Mouse (Mus musculus) liver, embryonic 12.5 days (tissue): ENCODE measurements at regions not wholly inside any gene's neighbourhood (a gene's known extent, or its start where the extent isn't known, plus 50 kb on each side); places are given as distances from the start of the nearest gene placed in this dataset.

Experiments used
- ATAC-seq: fragments of 200-750 bp; cut with Nextera tagmentation; 2 replicates; pipeline ENCODE4 v1.8.0; 2017; ENCODE audit warnings: moderate number of reproducible peaks, mild to moderate bottlenecking, moderate library complexity
- H3K27ac ChIP-seq: fragments of 300-500 bp; sonication (generic); 2 replicates; pipeline ENCODE4 v1.5.1; 2016; ENCODE audit warnings: mild to moderate bottlenecking
- H3K27me3 ChIP-seq: fragments of 300-500 bp; sonication (generic); replicated peaks from 2 replicates; pipeline ENCODE4 v1.6.1; 2016; ENCODE audit warnings: mild to moderate bottlenecking, moderate library complexity
- H3K36me3 ChIP-seq: fragments of 300-500 bp; sonication (generic); 2 replicates; pipeline ENCODE4 v1.6.1; 2016; ENCODE audit warnings: mild to moderate bottlenecking, moderate library complexity
- H3K4me1 ChIP-seq: fragments of 300-500 bp; sonication (generic); 2 replicates; pipeline ENCODE4 v1.6.1; 2016
- H3K4me2 ChIP-seq: fragments of 300-500 bp; sonication (generic); 2 replicates; pipeline ENCODE4 v1.6.1; 2016; ENCODE audit warnings: mild to moderate bottlenecking, moderate library complexity
- H3K4me3 ChIP-seq: fragments of 300-500 bp; sonication (generic); 2 replicates; pipeline ENCODE4 v1.5.1; 2016; ENCODE audit warnings: mild to moderate bottlenecking, moderate library complexity
- H3K9ac ChIP-seq: fragments of 300-500 bp; sonication (generic); 2 replicates; pipeline ENCODE4 v1.6.1; 2016; ENCODE audit warnings: mild to moderate bottlenecking, moderate library complexity
- H3K9me3 ChIP-seq: fragments of 300-500 bp; sonication (generic); replicated peaks from 2 replicates; pipeline ENCODE4 v1.6.1; 2016; ENCODE audit warnings: mild to moderate bottlenecking, moderate library complexity
- WGBS: fragments of 180-500 bp; shearing (Covaris S2); methylation state at CpG from one replicate; pipeline ENCODE4 v1.1.7; 2016; ENCODE audit not compliant: insufficient replicate concordance; 5-methylcytosine and 5-hydroxymethylcytosine counted together

GRCm38 (mm10) chr4:32130594-32130993 is 108.0 kb upstream of the Bach2 start:
- Histone ChIP-seq H3K4me2 (no peak overlapping the region), H3K36me3 (no peaks in the 10 kb centered on the region), H3K4me3 (no peak overlapping the region), H3K4me1 (no peaks in the 10 kb centered on the region), H3K9me3 (no peaks in the 10 kb centered on the region), H3K27me3 (no peaks in the 10 kb centered on the region), H3K9ac (no peak overlapping the region), H3K27ac (no peak overlapping the region)
- 80% methylated on average over 12 of the region's 12 CpGs for WGBS
- no peak for ATAC-seq

DNA sequence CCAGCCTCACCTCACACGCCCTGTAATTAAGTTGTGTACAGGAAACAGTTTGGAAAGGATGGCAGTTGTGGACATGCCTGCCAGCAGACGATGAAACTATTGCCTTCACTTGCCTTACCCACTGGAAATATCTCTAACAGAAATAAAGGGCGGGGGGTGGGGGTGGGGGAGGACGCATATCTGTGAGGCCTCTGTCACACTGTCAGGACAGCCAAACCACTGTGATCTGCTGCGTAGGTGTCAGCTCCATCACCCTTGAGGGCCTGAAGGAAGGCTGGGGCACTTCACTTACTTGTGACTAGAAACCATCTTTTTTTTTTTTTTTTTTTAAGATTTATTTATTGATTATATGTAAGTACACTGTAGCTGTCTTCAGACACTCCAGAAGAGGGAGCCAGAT is 106.8 kb upstream of the Bach2 start:
- Histone ChIP-seq H3K4me2 (no peak overlapping the region), H3K27me3 (no peaks in the 10 kb centered on the region), H3K27ac (no peak overlapping the region), H3K9ac (no peak overlapping the region), H3K4me1 (no peaks in the 10 kb centered on the region), H3K4me3 (no peak overlapping the region), H3K9me3 (no peaks in the 10 kb centered on the region), H3K36me3 (no peaks in the 10 kb centered on the region)
- ATAC-seq, result no peak
- WGBS, result 50% methylated on average over 5 of the region's 5 CpGs

DNA sequence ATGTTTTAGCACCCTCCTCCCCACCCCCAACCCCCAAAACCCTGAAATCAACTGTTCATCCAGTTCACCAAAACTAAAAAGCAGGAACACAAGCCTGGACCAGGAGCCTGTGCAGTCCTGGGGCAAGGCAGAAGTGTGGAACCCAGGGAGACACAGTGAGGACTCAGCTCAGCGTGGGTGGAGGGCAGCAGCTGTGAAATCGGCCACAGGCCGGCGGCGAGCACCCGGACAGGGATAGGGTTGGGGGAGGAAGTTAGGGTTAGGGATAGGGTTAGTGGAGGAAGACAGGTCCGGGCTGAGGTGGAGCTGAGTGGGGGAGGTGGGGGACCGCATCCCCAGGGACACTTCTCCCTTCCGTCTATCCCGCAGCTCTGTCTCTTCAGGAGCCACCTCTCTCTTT is 102.5 kb upstream of the Bach2 start:
- 0 out of 2 replicates have a peak, but pooled peaks cover 4% of the 10 kb centered on the region for H3K27me3 ChIP-seq
- ATAC-seq, result no peak
- H3K9ac ChIP-seq, result no peak overlapping the region
- H3K36me3 ChIP-seq, result no peaks in the 10 kb centered on the region
- 55% methylated on average over 9 of the region's 10 CpGs for WGBS
- no peak overlapping the region for H3K4me3 ChIP-seq
- no peak overlapping the region for H3K4me2 ChIP-seq
- no peaks in the 10 kb centered on the region for H3K9me3 ChIP-seq
- H3K4me1 ChIP-seq, result peaks cover 13% of the 10 kb centered on the region; the same call in 1 of the 2 replicates
- H3K27ac ChIP-seq, result no peak overlapping the region

DNA sequence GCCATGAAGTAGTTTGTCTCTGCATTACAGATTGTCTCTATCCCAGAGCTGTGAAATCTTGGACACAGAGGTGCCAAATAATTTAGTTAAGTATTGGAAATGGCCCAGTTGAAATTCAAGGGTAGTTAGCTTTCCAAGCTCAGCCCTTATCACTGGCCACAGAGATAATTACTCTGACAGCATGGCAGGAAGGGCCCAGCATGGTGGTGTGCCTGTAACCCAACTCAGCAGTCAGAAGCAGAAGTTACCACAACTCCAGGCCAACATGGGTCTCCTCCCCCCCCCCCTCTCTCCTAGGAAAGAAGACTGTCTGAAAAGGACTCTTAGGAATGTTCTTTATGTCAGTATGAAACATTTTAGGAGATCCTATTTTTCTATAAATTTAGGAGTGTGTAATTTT is 101.4 kb upstream of the Bach2 start:
- ATAC-seq, result no peak

DNA sequence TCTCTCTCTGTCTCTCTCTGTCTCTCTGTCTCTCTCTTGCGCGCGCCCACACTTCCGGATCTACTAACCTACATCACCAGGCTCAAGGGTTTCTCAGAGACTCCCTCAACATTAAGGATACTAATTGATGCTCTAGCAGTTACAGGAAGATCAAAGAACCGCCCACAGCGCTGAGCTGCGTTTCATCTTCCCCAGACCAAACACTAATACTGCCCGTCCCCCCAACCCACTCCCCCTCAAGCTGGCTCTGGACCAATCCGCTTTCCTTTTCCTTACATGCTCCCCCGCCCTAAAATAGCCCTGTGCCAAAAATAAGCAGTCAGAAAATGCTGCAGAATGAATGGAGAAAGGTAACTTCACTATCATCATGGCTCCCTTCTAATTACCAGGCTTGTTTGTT is 100.6 kb upstream of the Bach2 start:
- H3K27me3 ChIP-seq, result 0 out of 2 replicates have a peak, but pooled peaks cover 5% of the 10 kb centered on the region
- no peak overlapping the region for H3K27ac ChIP-seq
- WGBS, result 61% methylated on average over 10 of the region's 10 CpGs
- H3K36me3 ChIP-seq, result no peaks in the 10 kb centered on the region
- H3K4me3 ChIP-seq, result no peak overlapping the region
- ATAC-seq, result no peak
- H3K4me2 ChIP-seq, result no peak overlapping the region
- peaks cover 13% of the 10 kb centered on the region; the same call in 1 of the 2 replicates for H3K4me1 ChIP-seq
- H3K9ac ChIP-seq, result no peak overlapping the region
- H3K9me3 ChIP-seq, result no peaks in the 10 kb centered on the region

More for the DNA sequence above, 101.4 kb upstream of the Bach2 start:
- H3K4me2 ChIP-seq, result no peak overlapping the region
- H3K4me1 ChIP-seq, result peaks cover 13% of the 10 kb centered on the region; the same call in 1 of the 2 replicates
- H3K9ac ChIP-seq, result no peak overlapping the region
- H3K27me3 ChIP-seq, result 0 out of 2 replicates have a peak, but pooled peaks cover 5% of the 10 kb centered on the region
- H3K9me3 ChIP-seq, result no peaks in the 10 kb centered on the region
- no peak overlapping the region for H3K4me3 ChIP-seq
- H3K27ac ChIP-seq, result no peak overlapping the region
- no peaks in the 10 kb centered on the region for H3K36me3 ChIP-seq

DNA sequence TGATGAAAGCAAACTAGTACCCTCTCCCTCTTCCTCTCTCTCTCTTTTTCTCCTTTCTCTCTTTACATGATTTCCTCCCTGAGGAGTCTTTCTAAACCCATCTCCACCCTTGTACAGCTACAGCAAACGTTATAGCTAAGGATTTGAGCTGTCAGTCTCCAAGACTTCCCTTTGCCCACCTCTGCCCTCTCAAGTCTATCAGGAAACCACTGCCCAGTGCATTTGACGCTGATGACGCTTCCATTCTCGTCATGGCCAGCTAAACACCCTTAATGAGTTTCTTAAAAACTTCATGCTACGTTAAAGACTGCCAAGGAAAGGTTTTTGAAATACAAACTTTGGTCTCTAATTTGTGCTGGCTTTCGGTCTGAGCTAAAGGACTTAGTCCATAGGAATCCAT is 99.0 kb upstream of the Bach2 start:
- no peak overlapping the region for H3K4me2 ChIP-seq
- no peaks in the 10 kb centered on the region for H3K36me3 ChIP-seq
- no peaks in the 10 kb centered on the region for H3K9me3 ChIP-seq
- no peak overlapping the region for H3K9ac ChIP-seq
- no peak for ATAC-seq
- H3K27ac ChIP-seq, result no peak overlapping the region
- 47% methylated on average over 6 of the region's 6 CpGs for WGBS
- peaks cover 13% of the 10 kb centered on the region; the same call in 1 of the 2 replicates for H3K4me1 ChIP-seq
- H3K4me3 ChIP-seq, result no peak overlapping the region
- H3K27me3 ChIP-seq, result 0 out of 2 replicates have a peak, but pooled peaks cover 5% of the 10 kb centered on the region

DNA sequence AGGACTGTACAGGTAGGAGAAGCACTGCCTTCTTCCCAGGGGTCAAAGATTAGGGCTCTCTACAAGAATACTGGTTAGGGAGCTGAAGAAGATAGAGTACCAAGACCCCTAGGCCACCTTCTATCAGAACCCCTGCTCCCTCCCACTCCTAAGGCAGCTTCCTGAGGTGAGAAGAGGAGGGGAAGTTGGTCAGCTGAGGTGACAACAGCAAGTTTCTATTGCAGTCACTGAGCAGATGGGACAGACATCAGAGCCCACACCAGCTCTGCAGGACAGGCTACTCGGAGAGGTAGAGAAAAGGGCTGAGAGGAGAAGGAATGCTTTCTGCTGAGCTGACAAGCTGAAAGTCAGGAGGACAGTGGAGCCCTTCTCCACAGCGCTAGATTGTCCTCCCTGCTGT is 98.5 kb upstream of the Bach2 start:
- Histone ChIP-seq H3K9ac (no peak overlapping the region), H3K4me1 (peaks cover 13% of the 10 kb centered on the region; the same call in 1 of the 2 replicates), H3K9me3 (no peaks in the 10 kb centered on the region), H3K36me3 (no peaks in the 10 kb centered on the region), H3K4me2 (no peak overlapping the region), H3K27me3 (0 out of 2 replicates have a peak, but pooled peaks cover 5% of the 10 kb centered on the region), H3K4me3 (no peak overlapping the region), H3K27ac (no peak overlapping the region)
- 57% methylated on average over 2 of the region's 2 CpGs for WGBS
- ATAC-seq, result no peak

DNA sequence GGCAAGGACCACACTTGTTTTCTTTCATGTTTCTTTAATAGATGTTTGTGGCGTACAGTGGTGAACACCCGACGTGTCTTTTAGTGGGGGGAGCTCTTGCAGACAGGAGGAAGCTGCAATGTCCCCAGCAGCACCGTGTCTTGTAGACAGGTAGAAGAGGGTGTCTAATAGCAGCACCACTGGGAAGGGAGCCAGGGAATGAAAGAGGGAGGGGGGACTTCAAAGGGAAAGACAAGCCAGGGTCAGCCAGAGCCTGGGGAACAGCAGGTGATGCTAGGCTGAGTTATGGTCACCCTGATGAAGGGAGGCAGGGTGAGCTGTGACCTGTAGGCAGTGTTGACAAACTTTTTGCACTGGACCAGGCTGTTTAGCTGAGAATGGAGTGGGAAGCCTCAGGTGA is 96.4 kb upstream of the Bach2 start:
- H3K27me3 ChIP-seq, result 0 out of 2 replicates have a peak, but pooled peaks cover 5% of the 10 kb centered on the region
- no peaks in the 10 kb centered on the region for H3K36me3 ChIP-seq
- ATAC-seq, result no peak
- H3K4me2 ChIP-seq, result no peak overlapping the region
- 71% methylated on average over 4 of the region's 4 CpGs for WGBS
- H3K9ac ChIP-seq, result no peak overlapping the region
- H3K27ac ChIP-seq, result no peak overlapping the region
- H3K9me3 ChIP-seq, result no peaks in the 10 kb centered on the region
- H3K4me1 ChIP-seq, result peaks cover 11% of the 10 kb centered on the region; the same call in 1 of the 2 replicates
- no peak overlapping the region for H3K4me3 ChIP-seq

DNA sequence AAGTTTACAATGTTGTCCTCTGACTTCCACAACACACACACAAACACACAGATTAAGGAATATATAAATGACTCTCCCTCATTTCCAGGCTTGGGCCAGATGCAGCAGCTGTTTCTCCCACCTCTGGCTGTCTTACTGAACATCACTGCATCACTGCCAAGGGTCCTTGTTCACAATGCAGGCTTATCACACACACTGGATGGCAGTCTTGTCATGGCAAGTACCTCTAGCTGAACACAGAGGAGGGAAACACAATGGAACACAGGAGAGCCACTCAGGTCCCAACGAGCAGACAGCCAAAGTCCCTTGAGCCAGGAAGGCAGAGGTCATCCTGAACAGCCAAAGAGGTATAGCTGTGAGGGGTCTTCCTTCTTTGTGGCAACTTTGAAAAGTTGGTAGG is 91.5 kb upstream of the Bach2 start:
- H3K27me3 ChIP-seq, result no peaks in the 10 kb centered on the region; the same call in 1 of the 2 replicates
- H3K4me3 ChIP-seq, result no peak overlapping the region
- no peak overlapping the region for H3K9ac ChIP-seq
- H3K4me1 ChIP-seq, result no peaks in the 10 kb centered on the region
- no peaks in the 10 kb centered on the region for H3K36me3 ChIP-seq
- H3K9me3 ChIP-seq, result no peaks in the 10 kb centered on the region
- 31% methylated on average over 1 of the region's 1 CpGs for WGBS
- no peak overlapping the region for H3K27ac ChIP-seq
- ATAC-seq, result no peak
- H3K4me2 ChIP-seq, result no peak overlapping the region

DNA sequence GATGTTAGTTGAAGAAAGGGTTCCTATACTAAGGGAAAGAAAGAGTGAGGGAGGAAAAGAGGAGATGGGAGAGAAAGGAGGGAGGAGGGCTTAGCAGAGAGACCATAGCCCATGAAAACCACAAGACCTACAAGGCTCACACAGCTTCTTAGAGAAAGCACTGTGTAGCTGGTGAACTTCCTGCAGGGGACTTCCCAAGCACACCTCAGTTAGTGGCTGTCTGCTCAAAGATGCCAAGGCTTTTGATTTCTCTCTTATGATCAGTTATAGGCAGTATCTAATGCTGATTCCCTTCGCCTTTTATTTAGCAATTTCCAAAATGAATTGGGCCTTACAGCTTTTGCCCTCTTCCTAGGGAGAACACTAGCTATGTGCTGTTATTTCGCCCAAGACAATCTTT is 90.0 kb upstream of the Bach2 start:
- H3K4me1 ChIP-seq, result no peaks in the 10 kb centered on the region
- H3K4me3 ChIP-seq, result no peak overlapping the region
- H3K27ac ChIP-seq, result no peak overlapping the region
- H3K9ac ChIP-seq, result no peak overlapping the region
- no peak overlapping the region for H3K4me2 ChIP-seq
- no peak for ATAC-seq
- H3K27me3 ChIP-seq, result no peaks in the 10 kb centered on the region; the same call in 1 of the 2 replicates
- H3K9me3 ChIP-seq, result no peaks in the 10 kb centered on the region
- 71% methylated on average over 2 of the region's 2 CpGs for WGBS
- no peaks in the 10 kb centered on the region for H3K36me3 ChIP-seq

DNA sequence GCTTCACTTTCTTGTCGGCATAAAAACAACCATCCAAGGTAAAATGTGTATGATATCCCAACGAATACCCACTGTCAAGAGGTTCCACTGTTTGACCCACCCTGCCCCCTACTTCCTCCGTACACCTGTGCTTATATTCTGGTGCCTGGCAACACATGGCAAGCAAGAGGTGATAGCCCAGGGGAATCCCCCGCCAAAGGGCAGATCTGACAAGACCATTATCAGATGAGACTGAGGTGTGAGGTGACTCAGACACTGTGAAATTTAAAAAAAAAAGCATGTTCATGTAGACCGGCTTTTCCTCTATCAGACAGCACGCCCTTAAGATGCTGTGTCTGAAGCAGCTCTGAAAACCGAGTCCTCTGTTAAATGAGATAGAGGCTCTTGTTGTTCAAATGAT is 89.4 kb upstream of the Bach2 start:
- H3K36me3 ChIP-seq, result no peaks in the 10 kb centered on the region
- no peak overlapping the region for H3K4me3 ChIP-seq
- H3K9me3 ChIP-seq, result no peaks in the 10 kb centered on the region
- WGBS, result 58% methylated on average over 7 of the region's 7 CpGs
- no peak overlapping the region for H3K4me2 ChIP-seq
- no peaks in the 10 kb centered on the region for H3K4me1 ChIP-seq
- no peak for ATAC-seq
- H3K9ac ChIP-seq, result no peak overlapping the region
- no peaks in the 10 kb centered on the region; the same call in 1 of the 2 replicates for H3K27me3 ChIP-seq
- no peak overlapping the region for H3K27ac ChIP-seq

DNA sequence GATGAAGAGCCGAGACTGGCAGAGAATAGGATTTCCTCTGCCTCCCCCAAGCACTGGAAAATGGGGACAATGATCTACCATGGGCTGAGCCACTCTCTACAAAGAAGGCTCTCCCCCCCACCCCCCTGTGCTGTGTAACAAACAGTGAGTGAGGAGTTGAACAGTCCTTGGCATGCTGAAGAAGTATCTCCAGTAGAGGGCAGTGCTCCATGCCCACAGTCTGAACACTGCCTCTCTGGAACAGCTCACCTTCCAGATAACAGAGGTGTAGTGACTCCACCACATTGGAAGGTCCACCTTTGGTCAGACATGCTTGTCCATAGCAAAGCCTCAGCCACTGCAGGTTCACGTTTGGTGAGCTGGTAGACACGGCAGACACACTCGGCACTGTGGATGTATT is 85.2 kb upstream of the Bach2 start:
- Histone ChIP-seq H3K36me3 (no peaks in the 10 kb centered on the region), H3K9me3 (no peaks in the 10 kb centered on the region), H3K4me2 (no peak overlapping the region), H3K27ac (no peak overlapping the region), H3K27me3 (no peaks in the 10 kb centered on the region; the same call in 1 of the 2 replicates), H3K4me3 (no peak overlapping the region), H3K4me1 (no peaks in the 10 kb centered on the region), H3K9ac (no peak overlapping the region)
- WGBS, result 59% methylated on average over 4 of the region's 4 CpGs
- peak; percentile 76 for ATAC-seq

- Histone ChIP-seq H3K4me1 (peaks cover 15% of the 10 kb centered on the region), H3K4me2 (no peak overlapping the region), H3K27ac (no peak overlapping the region), H3K9ac (no peak overlapping the region), H3K27me3 (no peaks in the 10 kb centered on the region), H3K9me3 (no peaks in the 10 kb centered on the region), H3K4me3 (no peak overlapping the region), H3K36me3 (no peaks in the 10 kb centered on the region)
- 67% methylated on average over 8 of the region's 8 CpGs for WGBS
- ATAC-seq, result no peak
Measured at GRCm38 (mm10) chr4:32156965-32157364, 81.6 kb upstream of the Bach2 start.
